Mouse (Mus musculus) MEL (cell line): ENCODE measurements around the gene Spats2. TPM values are rescaled to one million over a fixed set of nuclear protein-coding genes. Genes with fewer than 3 reads are reported as not detected.
A peak's percentile ranks its signal among the peaks of the same experiment; 100 is the strongest.

Experiments
- DNase-seq: peaks from one replicate; pipeline ENCODE4 v3.0.0; 2011; ENCODE audit warnings: low read depth, low spot score
- H3K27ac ChIP-seq: 2 replicates; pipeline ENCODE4 v1.5.1; 2012; ENCODE audit warnings: low read depth, mild to moderate bottlenecking, control low read depth, low read length, moderate library complexity; ENCODE audit not compliant: control insufficient read depth
- H3K27me3 ChIP-seq, 2 experiments: fragments of 150-350 bp in 1 of 2; sonication (generic) in 1 of 2; 2 replicates each; pipeline ENCODE4 v1.6.1; 2012; ENCODE audit warnings: low read length in 2 of 2, mild to moderate bottlenecking in 2 of 2, improper control_type of control experiment in 1 of 2, moderate library complexity in 1 of 2; ENCODE audit not compliant: insufficient read depth in 2 of 2, control insufficient read depth in 1 of 2
- H3K36me3 ChIP-seq, 2 experiments: 2 replicates each; pipeline ENCODE4 v1.6.1; 2012 to 2014; ENCODE audit warnings: low read length in 2 of 2, improper control_type of control experiment in 1 of 2, inconsistent platforms in 1 of 2, mild to moderate bottlenecking in 1 of 2; ENCODE audit not compliant: insufficient read depth in 2 of 2, control insufficient read depth in 1 of 2
- H3K4me1 ChIP-seq, 2 experiments: fragments of 150-350 bp in 1 of 2; sonication (generic) in 1 of 2; 2 replicates each; pipeline ENCODE4 v1.6.1; 2012; ENCODE audit warnings: low read length in 2 of 2, improper control_type of control experiment in 1 of 2, mild to moderate bottlenecking in 1 of 2; ENCODE audit not compliant: insufficient read depth in 2 of 2, control insufficient read depth in 1 of 2
- H3K4me3 ChIP-seq, 2 experiments: fragments of 150-350 bp in 1 of 2; sonication (generic) in 1 of 2; 2 replicates each; pipeline ENCODE4 v1.5.1; 2012; ENCODE audit warnings: low read depth in 2 of 2, low read length in 2 of 2, mild to moderate bottlenecking in 2 of 2, moderate library complexity in 2 of 2, control low read depth in 1 of 2, improper control_type of control experiment in 1 of 2; ENCODE audit not compliant: control insufficient read depth in 1 of 2, insufficient read depth in 1 of 2
- H3K79me2 ChIP-seq: 2 replicates; pipeline ENCODE4 v1.6.1; 2012; ENCODE audit warnings: mild to moderate bottlenecking, low read length, moderate library complexity; ENCODE audit not compliant: control insufficient read depth, poor library complexity, insufficient read depth
- H3K9ac ChIP-seq: 2 replicates; pipeline ENCODE4 v1.6.1; 2012; ENCODE audit warnings: low read depth, mild to moderate bottlenecking, control low read depth, low read length, moderate library complexity; ENCODE audit not compliant: control insufficient read depth, poor library complexity, severe bottlenecking
- H3K9me3 ChIP-seq: fragments of 150-350 bp; sonication (generic); replicated peaks from 2 replicates; pipeline ENCODE4 v1.6.1; 2012; ENCODE audit warnings: mild to moderate bottlenecking, low read length, improper control_type of control experiment, moderate library complexity; ENCODE audit not compliant: insufficient read depth
- BHLHE40 ChIP-seq: IDR thresholded peaks from 2 replicates; pipeline ENCODE4 v1.6.1; 2012; ENCODE audit warnings: low read depth, mild to moderate bottlenecking, inconsistent platforms, low read length, improper control_type of control experiment, borderline replicate concordance
- CHD1 ChIP-seq: IDR thresholded peaks from 2 replicates; pipeline ENCODE4 v1.6.1; 2012; ENCODE audit warnings: low read depth, mild to moderate bottlenecking, inconsistent platforms, low read length, improper control_type of control experiment
- CHD2 ChIP-seq: IDR thresholded peaks from 2 replicates; pipeline ENCODE4 v1.6.1; 2011; ENCODE audit warnings: low read length, improper control_type of control experiment
- CTCF ChIP-seq, 3 experiments: IDR thresholded peaks in 2 of 3; conservative IDR thresholded peaks in 1 of 3; 2 replicates each; pipeline ENCODE4 v1.5.1; 2011 to 2012; ENCODE audit warnings: low read length in 3 of 3, low read depth in 2 of 3, mild to moderate bottlenecking in 2 of 3, improper control_type of control experiment in 1 of 3, inconsistent platforms in 1 of 3, mixed read lengths in 1 of 3, moderate library complexity in 1 of 3; ENCODE audit not compliant: control insufficient read depth in 1 of 3, insufficient read depth in 1 of 3, poor library complexity in 1 of 3, severe bottlenecking in 1 of 3
- ELF1 ChIP-seq: IDR thresholded peaks from 2 replicates; pipeline ENCODE4 v1.6.1; 2014; ENCODE audit warnings: low read depth, mild to moderate bottlenecking, inconsistent platforms, low read length, improper control_type of control experiment, moderate library complexity
- EP300 ChIP-seq, 2 experiments: IDR thresholded peaks; 2 replicates each; pipeline ENCODE4 v1.6.1; 2011; ENCODE audit warnings: improper control_type of control experiment in 2 of 2, low read length in 2 of 2, low read depth in 1 of 2, mild to moderate bottlenecking in 1 of 2
- ETS1 ChIP-seq: IDR thresholded peaks from 2 replicates; pipeline ENCODE4 v1.6.1; 2012; ENCODE audit warnings: low read depth, mild to moderate bottlenecking, inconsistent platforms, low read length, improper control_type of control experiment, moderate library complexity
- GABPA ChIP-seq: IDR thresholded peaks from 2 replicates; pipeline ENCODE4 v1.6.1; 2012; ENCODE audit warnings: low read depth, mild to moderate bottlenecking, inconsistent platforms, low read length, improper control_type of control experiment, moderate library complexity
- GATA1 ChIP-seq: IDR thresholded peaks from 2 replicates; pipeline ENCODE4 v1.6.1; 2011; ENCODE audit warnings: low read depth, low read length, improper control_type of control experiment
- HCFC1 ChIP-seq: IDR thresholded peaks from 2 replicates; pipeline ENCODE4 v1.6.1; 2012; ENCODE audit warnings: low read depth, mild to moderate bottlenecking, inconsistent platforms, low read length, improper control_type of control experiment, moderate library complexity
- JUND ChIP-seq: IDR thresholded peaks from 2 replicates; pipeline ENCODE4 v1.6.1; 2011; ENCODE audit warnings: low read depth, mild to moderate bottlenecking, improper control_type of control experiment, low read length
- KAT2A ChIP-seq: conservative IDR thresholded peaks from 2 replicates; pipeline ENCODE4 v1.6.1; 2012; ENCODE audit warnings: low read depth, low read length, improper control_type of control experiment, inconsistent platforms
- MAFK ChIP-seq: IDR thresholded peaks from 2 replicates; pipeline ENCODE4 v1.6.1; 2011; ENCODE audit warnings: low read depth, mild to moderate bottlenecking, low read length, improper control_type of control experiment, borderline replicate concordance
- MAX ChIP-seq: IDR thresholded peaks from 2 replicates; pipeline ENCODE4 v1.6.1; 2011; ENCODE audit warnings: low read length, improper control_type of control experiment
- MAZ ChIP-seq: IDR thresholded peaks from 2 replicates; pipeline ENCODE4 v1.6.1; 2012; ENCODE audit warnings: low read depth, mild to moderate bottlenecking, inconsistent platforms, low read length, improper control_type of control experiment
- MEF2A ChIP-seq: IDR thresholded peaks from 2 replicates; pipeline ENCODE4 v1.6.1; 2014; ENCODE audit warnings: low read depth, mild to moderate bottlenecking, inconsistent platforms, low read length, improper control_type of control experiment; ENCODE audit not compliant: poor library complexity, insufficient replicate concordance, severe bottlenecking; ENCODE audit errors: extremely low read depth
- MXI1 ChIP-seq: IDR thresholded peaks from 2 replicates; pipeline ENCODE4 v1.6.1; 2011; ENCODE audit warnings: mild to moderate bottlenecking, low read depth, low read length, improper control_type of control experiment
- MYB ChIP-seq: IDR thresholded peaks from 2 replicates; pipeline ENCODE4 v1.6.1; 2011; ENCODE audit warnings: mild to moderate bottlenecking, low read depth, low read length, improper control_type of control experiment
- MYC ChIP-seq: IDR thresholded peaks from 2 replicates; pipeline ENCODE4 v1.6.1; 2011; ENCODE audit warnings: low read depth, mild to moderate bottlenecking, low read length, improper control_type of control experiment, moderate library complexity
- NELFE ChIP-seq: IDR thresholded peaks from 2 replicates; pipeline ENCODE4 v1.6.1; 2011; ENCODE audit warnings: low read depth, low read length, improper control_type of control experiment
- POLR2A ChIP-seq, 2 experiments: IDR thresholded peaks; 2 replicates each; pipeline ENCODE4 v1.6.1; 2011 to 2012; ENCODE audit warnings: low read length in 2 of 2, mild to moderate bottlenecking in 2 of 2, control low read depth in 1 of 2, improper control_type of control experiment in 1 of 2, low read depth in 1 of 2, moderate library complexity in 1 of 2; ENCODE audit not compliant: control insufficient read depth in 1 of 2, insufficient read depth in 1 of 2, poor library complexity in 1 of 2
- POLR2AphosphoS5 ChIP-seq: IDR thresholded peaks from 2 replicates; pipeline ENCODE4 v1.6.1; 2012; ENCODE audit warnings: low read depth, borderline replicate concordance, mild to moderate bottlenecking, inconsistent platforms, low read length, moderate library complexity, mixed read lengths
- RAD21 ChIP-seq: IDR thresholded peaks from 2 replicates; pipeline ENCODE4 v1.6.1; 2011; ENCODE audit warnings: mild to moderate bottlenecking, low read depth, low read length, improper control_type of control experiment
- RCOR1 ChIP-seq: IDR thresholded peaks from 2 replicates; pipeline ENCODE4 v1.6.1; 2012; ENCODE audit warnings: low read depth, mild to moderate bottlenecking, inconsistent platforms, low read length, improper control_type of control experiment
- SIN3A ChIP-seq: IDR thresholded peaks from 2 replicates; pipeline ENCODE4 v1.6.1; 2012; ENCODE audit warnings: low read length, improper control_type of control experiment, inconsistent platforms
- SMC3 ChIP-seq: IDR thresholded peaks from 2 replicates; pipeline ENCODE4 v1.6.1; 2011; ENCODE audit warnings: low read depth, low read length, improper control_type of control experiment
- TAL1 ChIP-seq: IDR thresholded peaks from 2 replicates; pipeline ENCODE4 v1.6.1; 2012; ENCODE audit warnings: mild to moderate bottlenecking, inconsistent platforms, low read length, moderate library complexity, mixed read lengths
- TBP ChIP-seq: IDR thresholded peaks from 2 replicates; pipeline ENCODE4 v1.8.0; 2011; ENCODE audit warnings: low read depth, low read length, improper control_type of control experiment
- TCF12 ChIP-seq: IDR thresholded peaks from 2 replicates; pipeline ENCODE4 v1.6.1; 2014; ENCODE audit warnings: low read depth, mild to moderate bottlenecking, inconsistent platforms, low read length, improper control_type of control experiment, moderate library complexity
- UBTF ChIP-seq: IDR thresholded peaks from 2 replicates; pipeline ENCODE4 v1.6.1; 2012; ENCODE audit warnings: low read depth, mild to moderate bottlenecking, inconsistent platforms, low read length, improper control_type of control experiment, moderate library complexity, borderline replicate concordance; ENCODE audit not compliant: insufficient read depth
- USF1 ChIP-seq: IDR thresholded peaks from 2 replicates; pipeline ENCODE4 v1.6.1; 2014; ENCODE audit warnings: low read depth, mild to moderate bottlenecking, inconsistent platforms, low read length, improper control_type of control experiment, moderate library complexity
- ZC3H11A ChIP-seq: IDR thresholded peaks from 2 replicates; pipeline ENCODE4 v1.6.1; 2012; ENCODE audit warnings: low read depth, mild to moderate bottlenecking, inconsistent platforms, low read length, improper control_type of control experiment
- ZKSCAN1 ChIP-seq: IDR thresholded peaks from 2 replicates; pipeline ENCODE4 v1.6.1; 2012; ENCODE audit warnings: low read depth, mild to moderate bottlenecking, inconsistent platforms, low read length, improper control_type of control experiment, moderate library complexity
- polyA plus RNA-seq, 2 experiments: library from polyadenylated mRNA; stranded (reverse) in 1 of 2; unstranded in 1 of 2; fragments of >175 nt in 1 of 2; fragments of >200 nt in 1 of 2; gene quantifications; 2 replicates each; pipeline versions ENCODE4 v1.2.1 to v1.2.4; 2012; ENCODE audit warnings: low replicate concordance in 2 of 2, low read depth in 1 of 2; ENCODE audit not compliant: insufficient read length in 2 of 2, insufficient read depth in 1 of 2, missing spikeins in 1 of 2
- total RNA-seq: library from RNA; depleted of rRNA; stranded (reverse); fragments of 300-350 nt; gene quantifications from 2 replicates; pipeline ENCODE4 v1.2.3, GENCODE M21; 2012

Gene Spats2
- total and polyA plus RNA-seq, 3 experiments: 8.2 to 24.5 TPM; not detected in 1

GRCm38 (mm10) chr15:99113396-99113975 lies 12.2 kb upstream of the Spats2 start (continued):
- TF ChIP-seq EP300 (IDR thresholded peaks at IDR 0.05; ENCODE audit: low read depth in 1 of 2, low read length in 2 of 2) (no peak), BHLHE40 (no peak), USF1 (peak; percentile 81)
- TF ChIP-seq, all 39 proteins: peak for 16

- Histone ChIP-seq H3K27ac (peak overlapping the region; percentile 63), H3K79me2 (no peaks in the 10 kb centered on the region), H3K27me3 (no peaks in the 10 kb centered on the region), H3K4me3 (peak overlapping the region; percentile 49 to 54), H3K9ac (peak overlapping the region; percentile 54), H3K9me3 (no peaks in the 10 kb centered on the region), H3K4me1 (peaks cover 0 to 7% of the 10 kb centered on the region in 2 experiments; a peak in 1 of 4 replicates), H3K36me3 (peaks cover 0 to 9% of the 10 kb centered on the region in 2 experiments; a peak in 2 of 4 replicates)
- DNase-seq: peak; percentile 84
- no peak for TF ChIP-seq KAT2A
- no peak for TF ChIP-seq MAFK
- TF ChIP-seq ETS1: peak; percentile 34; the same call in 1 of the 2 replicates
- TF ChIP-seq RCOR1: no peak
- TF ChIP-seq ZC3H11A: no peak
- no peak for TF ChIP-seq JUND
- TF ChIP-seq BHLHE40: no peak
- TF ChIP-seq NELFE: peak; percentile 43
- TF ChIP-seq MYB: no peak
- no peak for TF ChIP-seq GABPA
- no peak for TF ChIP-seq SMC3
- no peak for TF ChIP-seq POLR2AphosphoS5
- no peak for TF ChIP-seq USF1
- TF ChIP-seq CHD1: no peak
- TF ChIP-seq MYC: no peak; the same call in 1 of the 2 replicates
- TF ChIP-seq TAL1: no peak
- peak; percentile 21 for TF ChIP-seq TBP
- TF ChIP-seq GATA1: no peak
- no peak for TF ChIP-seq RAD21
- TF ChIP-seq TCF12: no peak
- TF ChIP-seq ZKSCAN1: no peak
- TF ChIP-seq MAZ: no peak
- TF ChIP-seq UBTF: no peak
- TF ChIP-seq CTCF (IDR thresholded peaks at IDR 0.05 in 2 of 3, conservative IDR thresholded peaks at IDR 0.05 in 1 of 3; ENCODE audit: control insufficient read depth in 1 of 3, insufficient read depth in 1 of 3, low read depth in 2 of 3, low read length in 3 of 3, poor library complexity in 1 of 3, severe bottlenecking in 1 of 3): no peak
- TF ChIP-seq MAX: 0 out of 2 replicates have a peak, but pooled peaks have one; percentile 16
- TF ChIP-seq MEF2A: no peak
- TF ChIP-seq POLR2A (IDR thresholded peaks at IDR 0.05; ENCODE audit: control insufficient read depth in 1 of 2, insufficient read depth in 1 of 2, low read depth in 1 of 2, low read length in 2 of 2, poor library complexity in 1 of 2): 0 out of 4 replicates have a peak, but pooled peaks of 1 of the 2 experiments have one; percentile 35
- TF ChIP-seq MXI1: peak; percentile 47; the same call in 1 of the 2 replicates
- peak; percentile 56; the same call in 1 of the 2 replicates for TF ChIP-seq SIN3A
- no peak for TF ChIP-seq HCFC1
- peak; percentile 21; the same call in 1 of the 2 replicates for TF ChIP-seq ELF1
- no peak for TF ChIP-seq CHD2
- peak; percentile 1 to 24; a peak in 1 of 4 replicates for TF ChIP-seq EP300 (IDR thresholded peaks at IDR 0.05; ENCODE audit: low read depth in 1 of 2, low read length in 2 of 2)
Measured at GRCm38 (mm10) chr15:99114312-99115064, 11.2 kb upstream of the Spats2 start.
